Mouse (Mus musculus): ENCODE results near the gene Adgrg6. TPM values are rescaled to one million over a fixed set of nuclear protein-coding genes. Genes with fewer than 3 reads are reported as not detected.

Adgrg6 gene
- polyA plus RNA-seq, 1 experiment from 2014 or later, result 7.3 TPM

GRCm38 (mm10) chr10:14445590-14446291, 99.7 kb downstream of the Adgrg6 start:
- ATAC-seq (ENCODE audit: low FRiP score, low TSS enrichment), result no peak
- Histone ChIP-seq H3K4me3 (ENCODE audit: low read length) (no peak overlapping the region), H3K4me2 (replicated peaks; ENCODE audit: low read depth, low read length) (no peak overlapping the region), H3K9me3 (ENCODE audit: low read length) (no peaks in the 10 kb centered on the region), H3K27ac (ENCODE audit: low read length) (no peak overlapping the region), H3K36me3 (ENCODE audit: insufficient read depth, low read length) (no peaks in the 10 kb centered on the region), H3K27me3 (ENCODE audit: insufficient read depth, low read length) (no peaks in the 10 kb centered on the region), H3K9ac (replicated peaks; ENCODE audit: low read length) (no peak overlapping the region), H3K4me1 (ENCODE audit: insufficient read depth, low read length) (no peaks in the 10 kb centered on the region)
- 92% methylated on average over 12 of the region's 12 CpGs for WGBS

GRCm38 (mm10) chr10:14440860-14441579, 104.4 kb downstream of the Adgrg6 start:
- ATAC-seq (ENCODE audit: low FRiP score, low TSS enrichment), result no peak
- Histone ChIP-seq H3K27ac (ENCODE audit: low read length) (no peak overlapping the region), H3K9me3 (ENCODE audit: low read length) (no peaks in the 10 kb centered on the region), H3K36me3 (ENCODE audit: insufficient read depth, low read length) (no peaks in the 10 kb centered on the region), H3K4me1 (ENCODE audit: insufficient read depth, low read length) (no peaks in the 10 kb centered on the region), H3K27me3 (ENCODE audit: insufficient read depth, low read length) (no peaks in the 10 kb centered on the region), H3K4me3 (ENCODE audit: low read length) (no peak overlapping the region), H3K4me2 (replicated peaks; ENCODE audit: low read depth, low read length) (no peak overlapping the region), H3K9ac (replicated peaks; ENCODE audit: low read length) (no peak overlapping the region)
- WGBS, result 95% methylated on average over 9 of the region's 9 CpGs

- H3K4me1 ChIP-seq (ENCODE audit: insufficient read depth, low read length), result no peaks in the 10 kb centered on the region
- peaks cover 16% of the 10 kb centered on the region; the same call in 1 of the 2 replicates for H3K36me3 ChIP-seq (ENCODE audit: insufficient read depth, low read length)
- no peak overlapping the region for H3K4me3 ChIP-seq (ENCODE audit: low read length)
- 64% methylated on average over 1 of the region's 1 CpGs for WGBS
- H3K27ac ChIP-seq (ENCODE audit: low read length), result no peak overlapping the region
- no peaks in the 10 kb centered on the region for H3K27me3 ChIP-seq (ENCODE audit: insufficient read depth, low read length)
- no peak overlapping the region for H3K4me2 ChIP-seq (replicated peaks; ENCODE audit: low read depth, low read length)
- peaks cover 15% of the 10 kb centered on the region for H3K9me3 ChIP-seq (ENCODE audit: low read length)
- no peak overlapping the region for H3K9ac ChIP-seq (replicated peaks; ENCODE audit: low read length)
- ATAC-seq (ENCODE audit: low FRiP score, low TSS enrichment), result no peak
Observed at GRCm38 (mm10) chr10:14404070-14404469, 141.4 kb downstream of the Adgrg6 start.

GRCm38 (mm10) chr10:14401744-14402143, 143.7 kb downstream of the Adgrg6 start:
- no peak overlapping the region for H3K4me2 ChIP-seq (replicated peaks; ENCODE audit: low read depth, low read length)
- no peak overlapping the region for H3K9ac ChIP-seq (replicated peaks; ENCODE audit: low read length)
- H3K4me3 ChIP-seq (ENCODE audit: low read length), result no peak overlapping the region
- no peak for ATAC-seq (ENCODE audit: low FRiP score, low TSS enrichment)
- H3K27ac ChIP-seq (ENCODE audit: low read length), result no peak overlapping the region
- H3K27me3 ChIP-seq (ENCODE audit: insufficient read depth, low read length), result no peaks in the 10 kb centered on the region
- peaks cover 4% of the 10 kb centered on the region for H3K9me3 ChIP-seq (ENCODE audit: low read length)
- H3K36me3 ChIP-seq (ENCODE audit: insufficient read depth, low read length), result peaks cover 7% of the 10 kb centered on the region; the same call in 1 of the 2 replicates
- 69% methylated on average over 8 of the region's 8 CpGs for WGBS
- no peaks in the 10 kb centered on the region for H3K4me1 ChIP-seq (ENCODE audit: insufficient read depth, low read length)

GRCm38 (mm10) chr10:14391025-14391639, 154.3 kb downstream of the Adgrg6 start:
- WGBS, result 10% methylated on average over 11 of the region's 11 CpGs
- Histone ChIP-seq H3K36me3 (ENCODE audit: insufficient read depth, low read length) (no peaks in the 10 kb centered on the region), H3K27ac (ENCODE audit: low read length) (no peak overlapping the region), H3K9ac (replicated peaks; ENCODE audit: low read length) (no peak overlapping the region), H3K4me3 (ENCODE audit: low read length) (no peak overlapping the region), H3K4me2 (replicated peaks; ENCODE audit: low read depth, low read length) (no peak overlapping the region), H3K27me3 (ENCODE audit: insufficient read depth, low read length) (no peaks in the 10 kb centered on the region), H3K4me1 (ENCODE audit: insufficient read depth, low read length) (no peaks in the 10 kb centered on the region), H3K9me3 (ENCODE audit: low read length) (no peaks in the 10 kb centered on the region)
- ATAC-seq (ENCODE audit: low FRiP score, low TSS enrichment), result peak; percentile 92; the same call in 1 of the 2 replicates

- ATAC-seq (ENCODE audit: low FRiP score, low TSS enrichment), result no peak
- Histone ChIP-seq H3K4me3 (ENCODE audit: low read length) (no peak overlapping the region), H3K27me3 (ENCODE audit: insufficient read depth, low read length) (no peaks in the 10 kb centered on the region), H3K9ac (replicated peaks; ENCODE audit: low read length) (no peak overlapping the region), H3K4me2 (replicated peaks; ENCODE audit: low read depth, low read length) (no peak overlapping the region), H3K36me3 (ENCODE audit: insufficient read depth, low read length) (no peaks in the 10 kb centered on the region), H3K9me3 (ENCODE audit: low read length) (no peaks in the 10 kb centered on the region), H3K27ac (ENCODE audit: low read length) (no peak overlapping the region), H3K4me1 (ENCODE audit: insufficient read depth, low read length) (no peaks in the 10 kb centered on the region)
- WGBS, result 80% methylated on average over 5 of the region's 5 CpGs
Observed at GRCm38 (mm10) chr10:14385574-14385973, 159.9 kb downstream of the Adgrg6 start.

- no peaks in the 10 kb centered on the region for H3K27me3 ChIP-seq (ENCODE audit: insufficient read depth, low read length)
- H3K9ac ChIP-seq (replicated peaks; ENCODE audit: low read length), result no peak overlapping the region
- H3K9me3 ChIP-seq (ENCODE audit: low read length), result no peaks in the 10 kb centered on the region
- H3K27ac ChIP-seq (ENCODE audit: low read length), result no peak overlapping the region
- no peak overlapping the region for H3K4me3 ChIP-seq (ENCODE audit: low read length)
- 70% methylated on average over 1 of the region's 1 CpGs for WGBS
- no peaks in the 10 kb centered on the region for H3K36me3 ChIP-seq (ENCODE audit: insufficient read depth, low read length)
- no peaks in the 10 kb centered on the region for H3K4me1 ChIP-seq (ENCODE audit: insufficient read depth, low read length)
- no peak for ATAC-seq (ENCODE audit: low FRiP score, low TSS enrichment)
- no peak overlapping the region for H3K4me2 ChIP-seq (replicated peaks; ENCODE audit: low read depth, low read length)
Observed at GRCm38 (mm10) chr10:14365065-14365589, 180.3 kb downstream of the Adgrg6 start.

GRCm38 (mm10) chr10:14363226-14363625, 182.2 kb downstream of the Adgrg6 start:
- Histone ChIP-seq H3K9ac (replicated peaks; ENCODE audit: low read length) (no peak overlapping the region), H3K27ac (ENCODE audit: low read length) (no peak overlapping the region), H3K4me1 (ENCODE audit: insufficient read depth, low read length) (no peaks in the 10 kb centered on the region), H3K27me3 (ENCODE audit: insufficient read depth, low read length) (no peaks in the 10 kb centered on the region), H3K4me3 (ENCODE audit: low read length) (no peak overlapping the region), H3K36me3 (ENCODE audit: insufficient read depth, low read length) (no peaks in the 10 kb centered on the region), H3K4me2 (replicated peaks; ENCODE audit: low read depth, low read length) (no peak overlapping the region), H3K9me3 (ENCODE audit: low read length) (no peaks in the 10 kb centered on the region)
- WGBS, result 86% methylated on average over 2 of the region's 2 CpGs
- ATAC-seq (ENCODE audit: low FRiP score, low TSS enrichment), result no peak

GRCm38 (mm10) chr10:14358271-14358670, 187.2 kb downstream of the Adgrg6 start:
- Histone ChIP-seq H3K9ac (replicated peaks; ENCODE audit: low read length) (no peak overlapping the region), H3K4me1 (ENCODE audit: insufficient read depth, low read length) (no peaks in the 10 kb centered on the region), H3K27ac (ENCODE audit: low read length) (no peak overlapping the region), H3K4me3 (ENCODE audit: low read length) (no peak overlapping the region), H3K4me2 (replicated peaks; ENCODE audit: low read depth, low read length) (no peak overlapping the region), H3K9me3 (ENCODE audit: low read length) (no peaks in the 10 kb centered on the region), H3K36me3 (ENCODE audit: insufficient read depth, low read length) (no peaks in the 10 kb centered on the region), H3K27me3 (ENCODE audit: insufficient read depth, low read length) (no peaks in the 10 kb centered on the region)
- WGBS, result 80% methylated on average over 3 of the region's 3 CpGs
- ATAC-seq (ENCODE audit: low FRiP score, low TSS enrichment), result no peak

All from kidney, embryonic 16.5 days (tissue).